Mouse (Mus musculus) testis, adult 2 months (tissue): ENCODE measurements around the gene Mettl17.

ENCODE experiments used
- CTCF ChIP-seq: fragments of 200-500 bp; IDR thresholded peaks from 2 replicates; pipeline ENCODE4 v1.5.1; 2012; ENCODE audit warnings: low read depth, mild to moderate bottlenecking, inconsistent platforms, low read length, moderate library complexity; ENCODE audit not compliant: control insufficient read depth, insufficient read depth, insufficient replicate concordance
- POLR2A ChIP-seq: fragments of 200-500 bp; IDR thresholded peaks from 2 replicates; pipeline ENCODE4 v1.6.1; 2012; ENCODE audit warnings: low read depth, mild to moderate bottlenecking, inconsistent platforms, low read length, moderate library complexity; ENCODE audit not compliant: control insufficient read depth

- TF ChIP-seq CTCF (no peak), POLR2A (no peak)
These were observed 37.9 kb downstream of the Mettl17 start, which contains the start of gene Rnase13 for GRCm38 (mm10) chr14:51922571-51922865.
